In genomic region chr14:22695448-22695847, GRCm38 (mm10) we compare ENCODE assay signal across 9 mouse cellular contexts.
DNase-seq lines count a peak whose midpoint lies in the region; ATAC-seq and TF ChIP-seq lines count a peak whose summit lies in the region.
"Had no signal": no experiment of that assay in that cellular context is flagged by ENCODE, and none has a peak within 500 bp of the region (broad histone marks: within the 10 kb centered on the region; RNA-seq: fewer than 3 reads in every experiment).

No protein-coding gene starts in this region.

- no peaks in the 10 kb centered on the region for H3K9me3 ChIP-seq in hindbrain, embryonic 16.5 days (ENCODE audit: control insufficient read depth, low read length)
- H3K9me3 ChIP-seq in hindbrain, embryonic 12.5 days (replicated peaks), result no peaks in the 10 kb centered on the region
- no peaks in the 10 kb centered on the region for H3K9me3 ChIP-seq in midbrain, postnatal 0 days (ENCODE audit: low read length)
- H3K9me3 ChIP-seq in midbrain, embryonic 15.5 days, result no peaks in the 10 kb centered on the region
- no peaks in the 10 kb centered on the region for H3K9me3 ChIP-seq in heart, embryonic 15.5 days (replicated peaks)

- 45% methylated on average over 6 of the region's 6 CpGs for WGBS in hindbrain, embryonic 16.5 days
- 57% methylated on average over 6 of the region's 6 CpGs for WGBS in hindbrain, embryonic 12.5 days
- WGBS in midbrain, postnatal 0 days, result 32% methylated on average over 6 of the region's 6 CpGs
- WGBS in midbrain, embryonic 15.5 days, result 41% methylated on average over 6 of the region's 6 CpGs
- 17% methylated on average over 6 of the region's 6 CpGs for WGBS in heart, embryonic 15.5 days

- no peak overlapping the region for H3K4me3 ChIP-seq in hindbrain, embryonic 16.5 days (ENCODE audit: low read length)
- H3K4me3 ChIP-seq in hindbrain, embryonic 12.5 days, result no peak overlapping the region
- no peak overlapping the region for H3K4me3 ChIP-seq in midbrain, postnatal 0 days (ENCODE audit: low read depth, low read length)
- no peak overlapping the region for H3K4me3 ChIP-seq in midbrain, embryonic 15.5 days
- no peak overlapping the region for H3K4me3 ChIP-seq in heart, embryonic 15.5 days

- H3K4me1 ChIP-seq in hindbrain, embryonic 16.5 days (ENCODE audit: control insufficient read depth, insufficient read depth, low read depth, low read length), result no peaks in the 10 kb centered on the region; the same call in 1 of the 2 replicates
- peaks cover 6% of the 10 kb centered on the region for H3K4me1 ChIP-seq in hindbrain, embryonic 12.5 days
- no peaks in the 10 kb centered on the region for H3K4me1 ChIP-seq in midbrain, postnatal 0 days (ENCODE audit: insufficient read depth, low read length)
- 0 out of 2 replicates have a peak, but pooled peaks cover 4% of the 10 kb centered on the region for H3K4me1 ChIP-seq in midbrain, embryonic 15.5 days
- peaks cover 10% of the 10 kb centered on the region for H3K4me1 ChIP-seq in heart, embryonic 15.5 days (replicated peaks)

- no peak overlapping the region for H3K9ac ChIP-seq in hindbrain, embryonic 16.5 days (ENCODE audit: low read depth, low read length)
- H3K9ac ChIP-seq in hindbrain, embryonic 12.5 days, result no peak overlapping the region
- no peak overlapping the region for H3K9ac ChIP-seq in midbrain, postnatal 0 days (replicated peaks; ENCODE audit: low read length, poor library complexity, severe bottlenecking)
- H3K9ac ChIP-seq in midbrain, embryonic 15.5 days, result no peak overlapping the region
- H3K9ac ChIP-seq in heart, embryonic 15.5 days, result no peak overlapping the region

- H3K36me3 ChIP-seq in hindbrain, embryonic 16.5 days (ENCODE audit: control insufficient read depth, insufficient read depth, low read length), result no peaks in the 10 kb centered on the region
- no peaks in the 10 kb centered on the region for H3K36me3 ChIP-seq in hindbrain, embryonic 12.5 days
- no peaks in the 10 kb centered on the region for H3K36me3 ChIP-seq in midbrain, postnatal 0 days (ENCODE audit: insufficient read depth, low read length)
- H3K36me3 ChIP-seq in midbrain, embryonic 15.5 days (replicated peaks), result no peaks in the 10 kb centered on the region
- no peaks in the 10 kb centered on the region for H3K36me3 ChIP-seq in heart, embryonic 15.5 days

- ATAC-seq in hindbrain, embryonic 16.5 days, result peak; percentile 34; the same call in 1 of the 2 replicates
- ATAC-seq in hindbrain, embryonic 12.5 days (ENCODE audit: low FRiP score), result no peak
- ATAC-seq in midbrain, postnatal 0 days (ENCODE audit: low FRiP score), result no peak
- ATAC-seq in midbrain, embryonic 15.5 days (replicated peaks), result no peak
- ATAC-seq in heart, embryonic 15.5 days (replicated peaks; ENCODE audit: insufficient number of reproducible peaks, insufficient read depth, low FRiP score, low read depth), result peak; percentile 86
- ATAC-seq: Patski had no signal

- TF ChIP-seq CTCF in midbrain, postnatal 0 days (IDR thresholded peaks at IDR 0.05), result no peak

- H3K4me2 ChIP-seq in hindbrain, embryonic 16.5 days (ENCODE audit: low read length), result no peak overlapping the region
- no peak overlapping the region for H3K4me2 ChIP-seq in hindbrain, embryonic 12.5 days (replicated peaks)
- H3K4me2 ChIP-seq in midbrain, postnatal 0 days (ENCODE audit: low read depth, low read length, poor library complexity, severe bottlenecking), result no peak overlapping the region
- H3K4me2 ChIP-seq in midbrain, embryonic 15.5 days, result no peak overlapping the region
- peak overlapping the region; percentile 31 for H3K4me2 ChIP-seq in heart, embryonic 15.5 days

- DNase-seq in midbrain, postnatal 0 days (ENCODE audit: low spot score), result peak; percentile 72
- peak; percentile 22 for DNase-seq in retina, embryonic 14.5 days (ENCODE audit: low spot score)
- no peak for DNase-seq in testis, postnatal 14 days (ENCODE audit: low spot score)
- no peak for DNase-seq in neural tube, embryonic 10.5 days (ENCODE audit: extremely low spot score, low spot score)

- H3K27ac ChIP-seq in hindbrain, embryonic 16.5 days (ENCODE audit: low read depth, low read length), result no peak overlapping the region
- no peak overlapping the region for H3K27ac ChIP-seq in hindbrain, embryonic 12.5 days
- H3K27ac ChIP-seq in midbrain, postnatal 0 days (ENCODE audit: low read depth, low read length), result no peak overlapping the region
- H3K27ac ChIP-seq in midbrain, embryonic 15.5 days, result no peak overlapping the region
- H3K27ac ChIP-seq in heart, embryonic 15.5 days, result peak overlapping the region; percentile 60

- no peaks in the 10 kb centered on the region for H3K27me3 ChIP-seq in hindbrain, embryonic 16.5 days (replicated peaks; ENCODE audit: control insufficient read depth, insufficient read depth, low read length)
- no peaks in the 10 kb centered on the region for H3K27me3 ChIP-seq in hindbrain, embryonic 12.5 days
- H3K27me3 ChIP-seq in midbrain, postnatal 0 days (ENCODE audit: insufficient read depth, low read length), result no peaks in the 10 kb centered on the region
- no peaks in the 10 kb centered on the region for H3K27me3 ChIP-seq in midbrain, embryonic 15.5 days (replicated peaks)
- H3K27me3 ChIP-seq in heart, embryonic 15.5 days, result peaks cover 6% of the 10 kb centered on the region; the same call in 1 of the 2 replicates
- H3K27me3 ChIP-seq: Patski had no signal

Comparison
In these comparisons a context has a peak if more than half of its experiments do, and no peak if none do; other contexts are left out.
1. ATAC-seq: peak in hindbrain, embryonic 16.5 days (single experiment) and heart, embryonic 15.5 days (single experiment); none in hindbrain, embryonic 12.5 days (single experiment), midbrain, postnatal 0 days (single experiment) and midbrain, embryonic 15.5 days (single experiment).
2. DNase-seq: peak in midbrain, postnatal 0 days (single experiment) and retina, embryonic 14.5 days (single experiment); none in testis, postnatal 14 days (single experiment) and neural tube, embryonic 10.5 days (single experiment).